Mouse (Mus musculus) ES-E14 (cell line): ENCODE measurements around the gene Fgf3.

ENCODE experiments used
- MAFK ChIP-seq: IDR thresholded peaks from 2 replicates; pipeline ENCODE4 v1.6.1; 2014; ENCODE audit warnings: mild to moderate bottlenecking, low read depth, low read length, inconsistent platforms; ENCODE audit not compliant: insufficient read depth
- ZC3H11A ChIP-seq: IDR thresholded peaks from 2 replicates; pipeline ENCODE4 v1.6.1; 2012; ENCODE audit warnings: low read depth, mild to moderate bottlenecking, inconsistent platforms, low read length, borderline replicate concordance

GRCm38 (mm10) chr7:144796986-144797735 is 40.7 kb upstream of the Fgf3 start:
- no peak for TF ChIP-seq MAFK
- no peak for TF ChIP-seq ZC3H11A
